Mouse (Mus musculus): ENCODE data around the gene Cdc14b. TPM values are rescaled to one million over a fixed set of nuclear protein-coding genes. Genes with fewer than 3 reads are reported as not detected.

Cdc14b gene
- polyA plus RNA-seq, 1 experiment from 2014 or later = 12.7 TPM

DNA sequence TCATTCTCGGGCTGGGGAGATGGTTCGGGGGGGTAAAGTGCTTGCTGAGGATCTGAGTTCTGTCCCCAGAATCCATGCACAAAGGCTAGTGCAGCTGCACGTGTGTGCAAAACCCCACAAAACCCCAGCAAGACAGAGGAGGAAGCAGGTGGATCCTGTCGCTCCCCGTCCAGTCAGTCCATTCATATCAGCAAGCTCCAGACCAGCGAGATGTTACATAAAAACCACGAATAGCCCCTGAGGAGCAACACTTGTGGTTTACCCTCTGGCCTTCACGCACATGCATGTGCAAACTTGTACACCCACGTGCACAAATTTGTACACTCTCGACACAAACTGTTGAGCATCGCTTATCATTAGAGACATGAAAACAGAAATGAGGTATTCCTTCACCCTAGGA, 34.8 kb upstream of the Cdc14b start:
- Histone ChIP-seq H3K9me3 (no peaks in the 10 kb centered on the region), H3K4me2 (no peak overlapping the region), H3K36me3 (peaks cover 11% of the 10 kb centered on the region; the same call in 1 of the 2 replicates), H3K27ac (no peak overlapping the region), H3K27me3 (0 out of 2 replicates have a peak, but pooled peaks cover 3% of the 10 kb centered on the region), H3K4me1 (peaks cover 16% of the 10 kb centered on the region), H3K4me3 (no peak overlapping the region), H3K9ac (no peak overlapping the region)
- WGBS = 77% methylated on average over 11 of the region's 11 CpGs
- no peak for ATAC-seq (ENCODE audit: insufficient number of reproducible peaks, low FRiP score, low TSS enrichment, low read depth)

DNA sequence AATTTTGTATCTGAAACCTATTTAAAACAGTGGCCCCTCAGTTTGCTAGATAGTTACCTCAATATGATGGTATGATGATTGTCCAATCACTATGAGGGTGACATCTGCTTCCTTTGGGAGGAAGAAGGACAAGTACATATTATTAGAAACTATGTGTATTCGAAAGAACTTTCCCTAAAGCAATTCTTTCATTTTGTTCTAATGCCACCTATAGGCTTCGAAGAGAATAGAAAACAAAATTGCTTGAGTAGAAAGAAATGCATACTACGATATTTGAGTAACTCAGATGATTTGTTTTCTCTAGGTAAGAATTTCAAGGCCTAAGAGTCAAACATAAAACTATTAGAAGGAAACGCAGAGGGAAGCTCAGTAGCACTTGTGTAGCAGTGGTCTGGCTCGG, 33.9 kb upstream of the Cdc14b start:
- H3K9me3 ChIP-seq = no peaks in the 10 kb centered on the region
- no peak overlapping the region for H3K4me2 ChIP-seq
- H3K27ac ChIP-seq = no peak overlapping the region
- no peak overlapping the region for H3K4me3 ChIP-seq
- no peak overlapping the region for H3K9ac ChIP-seq
- peaks cover 11% of the 10 kb centered on the region for H3K36me3 ChIP-seq
- 46% methylated on average over 5 of the region's 5 CpGs for WGBS
- 0 out of 2 replicates have a peak, but pooled peaks cover 3% of the 10 kb centered on the region for H3K27me3 ChIP-seq
- no peak for ATAC-seq (ENCODE audit: insufficient number of reproducible peaks, low FRiP score, low TSS enrichment, low read depth)
- H3K4me1 ChIP-seq = peaks cover 16% of the 10 kb centered on the region

DNA sequence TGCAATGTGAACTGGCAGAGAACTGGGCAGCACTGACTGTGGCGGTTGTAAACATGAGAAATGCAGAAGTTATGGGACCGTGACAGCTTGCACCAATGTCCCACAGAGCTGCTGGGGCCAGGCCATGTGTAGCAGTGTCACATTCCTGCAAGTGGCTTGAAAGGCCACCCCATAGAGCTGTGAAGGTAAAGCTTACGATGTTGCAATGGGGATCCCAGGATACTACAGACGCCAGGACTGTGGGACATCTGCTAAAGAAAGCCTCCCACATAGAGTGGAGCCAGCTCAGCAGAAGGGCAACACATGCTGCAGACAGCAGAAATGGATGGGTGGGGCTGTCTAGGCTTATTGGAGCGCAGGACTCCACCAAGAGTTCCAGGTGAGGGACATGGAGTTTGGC, 32.4 kb upstream of the Cdc14b start:
- ATAC-seq (ENCODE audit: insufficient number of reproducible peaks, low FRiP score, low TSS enrichment, low read depth) = no peak
- H3K27me3 ChIP-seq = no peaks in the 10 kb centered on the region
- 77% methylated on average over 5 of the region's 5 CpGs for WGBS

DNA sequence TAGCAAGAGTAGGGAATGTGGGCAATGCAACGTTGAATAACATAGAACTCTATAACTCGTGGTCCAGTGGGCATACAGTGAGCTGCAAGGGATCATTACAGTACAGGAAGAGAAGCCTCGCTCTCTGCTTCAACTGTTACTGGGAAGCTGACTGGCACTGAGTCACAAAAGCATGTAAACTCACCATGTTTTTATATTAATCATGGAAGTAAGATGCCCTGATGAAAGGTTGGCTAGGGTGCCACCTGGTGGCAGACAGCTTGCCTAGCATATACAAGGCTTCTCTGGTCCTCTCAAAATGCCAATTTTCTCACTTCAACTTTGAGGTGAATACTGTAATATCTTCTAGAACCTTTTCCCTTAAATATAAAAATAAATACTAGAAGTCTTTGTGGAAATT, 31.0 kb upstream of the Cdc14b start:
- Histone ChIP-seq H3K4me3 (no peak overlapping the region), H3K27me3 (no peaks in the 10 kb centered on the region), H3K9me3 (no peaks in the 10 kb centered on the region), H3K36me3 (peaks cover 21% of the 10 kb centered on the region), H3K4me2 (no peak overlapping the region), H3K4me1 (peaks cover 7% of the 10 kb centered on the region), H3K9ac (no peak overlapping the region), H3K27ac (no peak overlapping the region)
- ATAC-seq (ENCODE audit: insufficient number of reproducible peaks, low FRiP score, low TSS enrichment, low read depth) = no peak
- WGBS = 68% methylated on average over 3 of the region's 3 CpGs

More for the DNA sequence above, 32.4 kb upstream of the Cdc14b start:
- Histone ChIP-seq H3K4me2 (no peak overlapping the region), H3K4me1 (peaks cover 12% of the 10 kb centered on the region), H3K9ac (no peak overlapping the region), H3K4me3 (no peak overlapping the region), H3K9me3 (no peaks in the 10 kb centered on the region), H3K36me3 (peaks cover 21% of the 10 kb centered on the region), H3K27ac (no peak overlapping the region)

DNA sequence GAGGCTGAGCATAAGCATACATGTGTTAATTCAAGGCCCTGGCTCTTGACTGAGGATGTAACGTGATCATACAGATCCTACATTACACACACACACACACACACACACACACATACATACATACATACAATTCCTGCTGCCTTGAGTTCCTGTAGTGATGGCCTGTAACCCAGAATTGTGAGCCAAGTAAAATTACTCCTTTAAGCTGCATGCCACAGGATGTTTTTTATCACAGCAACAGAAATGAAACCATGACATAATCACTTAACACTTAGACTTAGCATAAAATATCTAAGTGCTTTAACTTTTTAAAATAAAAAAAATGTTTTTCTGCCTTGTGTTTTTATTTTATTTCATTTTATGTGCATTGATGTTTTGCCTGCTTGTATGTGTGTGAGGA, 24.0 kb upstream of the Cdc14b start:
- WGBS = 93% methylated on average over 1 of the region's 1 CpGs
- Histone ChIP-seq H3K4me1 (no peaks in the 10 kb centered on the region), H3K4me3 (no peak overlapping the region), H3K27ac (no peak overlapping the region), H3K9ac (no peak overlapping the region), H3K4me2 (no peak overlapping the region), H3K36me3 (peaks cover 27% of the 10 kb centered on the region; the same call in 1 of the 2 replicates), H3K27me3 (no peaks in the 10 kb centered on the region), H3K9me3 (no peaks in the 10 kb centered on the region)
- ATAC-seq (ENCODE audit: insufficient number of reproducible peaks, low FRiP score, low TSS enrichment, low read depth) = no peak

DNA sequence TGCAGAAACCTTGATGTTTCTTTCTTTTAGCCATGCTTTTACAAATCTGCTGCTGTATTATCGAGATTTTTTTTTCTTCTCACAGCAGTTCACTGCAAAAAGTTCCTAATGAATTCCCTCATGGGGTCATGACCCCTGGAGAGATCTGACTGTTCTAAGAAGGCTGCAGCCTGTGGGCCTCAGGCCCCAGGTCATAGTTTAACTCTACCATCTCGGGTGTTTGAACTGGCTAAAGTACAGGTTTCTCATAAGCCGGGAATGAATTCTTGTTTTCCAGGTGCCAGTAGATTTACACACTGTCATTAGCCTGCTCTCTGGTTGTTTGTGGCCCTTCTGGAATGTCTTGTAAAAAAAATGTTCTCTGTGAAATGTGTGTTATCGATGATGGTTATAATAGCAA, 11.7 kb upstream of the Cdc14b start:
- ATAC-seq (ENCODE audit: insufficient number of reproducible peaks, low FRiP score, low TSS enrichment, low read depth) = no peak
- Histone ChIP-seq H3K4me1 (0 out of 2 replicates have a peak, but pooled peaks cover 2% of the 10 kb centered on the region), H3K9me3 (no peaks in the 10 kb centered on the region), H3K4me2 (no peak overlapping the region), H3K36me3 (0 out of 2 replicates have a peak, but pooled peaks cover under 1% of the 10 kb centered on the region), H3K27me3 (no peaks in the 10 kb centered on the region), H3K4me3 (no peak overlapping the region), H3K27ac (no peak overlapping the region), H3K9ac (no peak overlapping the region)
- WGBS = 25% methylated on average over 4 of the region's 4 CpGs

DNA sequence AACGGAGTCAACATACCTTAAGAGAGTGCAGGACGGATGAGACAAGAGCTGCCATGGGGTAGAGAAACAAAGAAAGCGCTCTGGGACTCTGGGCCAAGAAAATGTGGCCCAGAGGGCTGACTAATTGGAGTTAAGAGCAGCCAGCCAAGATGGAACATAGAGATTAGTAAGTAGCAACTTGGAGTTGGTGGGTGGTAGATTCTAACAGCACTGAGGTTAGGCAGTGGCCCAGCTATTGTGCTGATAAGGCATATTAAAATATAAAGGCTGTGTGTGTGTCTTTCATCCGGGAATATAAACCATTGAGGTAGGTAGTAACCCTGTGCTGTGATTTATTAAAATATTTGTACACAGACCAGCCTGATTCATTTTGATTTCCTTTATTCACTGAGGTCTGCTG, 11.2 kb upstream of the Cdc14b start:
- Histone ChIP-seq H3K4me3 (no peak overlapping the region), H3K27me3 (no peaks in the 10 kb centered on the region), H3K9ac (no peak overlapping the region), H3K27ac (no peak overlapping the region), H3K4me2 (no peak overlapping the region), H3K36me3 (no peaks in the 10 kb centered on the region), H3K4me1 (0 out of 2 replicates have a peak, but pooled peaks cover 2% of the 10 kb centered on the region), H3K9me3 (no peaks in the 10 kb centered on the region)
- 63% methylated on average over 4 of the region's 4 CpGs for WGBS
- ATAC-seq (ENCODE audit: insufficient number of reproducible peaks, low FRiP score, low TSS enrichment, low read depth) = no peak

DNA sequence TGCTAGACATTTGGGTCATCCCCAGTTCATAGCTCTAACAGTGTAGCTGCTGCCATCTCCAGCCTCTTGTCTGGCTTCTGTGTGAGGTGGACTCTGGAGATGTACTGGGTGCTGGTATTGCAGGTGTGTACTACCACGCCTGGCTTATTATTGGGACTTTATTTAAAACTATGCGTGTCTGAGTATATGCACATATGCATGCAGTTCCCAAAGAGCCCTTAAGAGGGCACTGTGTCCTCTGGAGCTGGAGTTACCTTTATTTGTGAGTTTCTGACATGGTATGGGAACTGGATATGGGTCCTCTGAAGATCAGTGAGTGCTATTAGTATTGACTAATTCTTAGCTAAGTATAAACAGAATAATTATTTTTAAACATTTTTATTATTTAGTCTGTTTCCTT, 9.6 kb upstream of the Cdc14b start:
- no peaks in the 10 kb centered on the region for H3K36me3 ChIP-seq
- H3K27ac ChIP-seq = no peak overlapping the region
- 0 out of 2 replicates have a peak, but pooled peaks cover 2% of the 10 kb centered on the region for H3K4me1 ChIP-seq
- no peaks in the 10 kb centered on the region for H3K9me3 ChIP-seq
- no peak overlapping the region for H3K9ac ChIP-seq
- H3K4me3 ChIP-seq = no peak overlapping the region
- H3K4me2 ChIP-seq = no peak overlapping the region
- no peaks in the 10 kb centered on the region for H3K27me3 ChIP-seq
- no peak for ATAC-seq (ENCODE audit: insufficient number of reproducible peaks, low FRiP score, low TSS enrichment, low read depth)
- WGBS = 96% methylated on average over 2 of the region's 2 CpGs

DNA sequence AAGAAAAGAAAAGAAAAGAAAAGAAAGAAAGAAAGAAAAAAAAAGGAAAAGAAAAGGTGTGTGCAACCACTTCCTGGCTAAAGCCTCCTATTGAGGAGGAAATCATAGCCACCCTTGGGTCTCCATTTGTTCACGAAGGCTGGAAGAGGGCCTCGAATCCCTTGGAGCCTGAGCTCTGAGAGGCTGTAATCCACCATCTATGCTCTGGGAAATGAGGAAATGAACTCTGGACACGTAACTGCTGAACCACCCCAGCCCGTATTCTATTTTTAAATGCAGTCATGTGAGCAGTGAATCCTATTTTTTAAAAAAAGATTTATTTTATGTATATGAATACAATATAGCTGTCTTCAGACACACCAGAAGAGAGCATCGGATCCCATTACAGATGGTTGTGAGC, 5.8 kb upstream of the Cdc14b start:
- Histone ChIP-seq H3K36me3 (no peaks in the 10 kb centered on the region), H3K27me3 (no peaks in the 10 kb centered on the region), H3K9me3 (no peaks in the 10 kb centered on the region), H3K4me1 (no peaks in the 10 kb centered on the region), H3K4me3 (no peak overlapping the region), H3K9ac (no peak overlapping the region), H3K27ac (no peak overlapping the region), H3K4me2 (no peak overlapping the region)
- WGBS = 78% methylated on average over 5 of the region's 5 CpGs
- no peak for ATAC-seq (ENCODE audit: insufficient number of reproducible peaks, low FRiP score, low TSS enrichment, low read depth)

DNA sequence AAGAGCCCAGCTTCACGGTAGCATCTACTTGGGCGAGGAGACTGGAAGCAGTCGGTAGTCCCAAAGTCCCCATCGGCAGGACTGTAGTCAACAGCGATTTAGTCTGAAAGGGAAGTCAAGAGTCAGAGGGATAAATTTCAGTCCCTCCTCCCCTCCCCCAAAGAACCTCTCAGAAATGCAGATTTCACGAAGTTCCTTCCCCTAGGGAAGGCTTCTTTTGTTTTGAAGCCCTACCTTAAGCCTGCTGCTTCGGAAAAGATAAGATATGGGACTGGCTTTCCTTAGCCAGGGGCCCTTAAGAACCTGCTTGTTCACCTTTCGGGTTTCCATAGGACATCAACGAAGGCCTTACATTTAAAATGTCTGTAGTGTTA, 651 bp upstream of the Cdc14b start:
- WGBS = 21% methylated on average over 9 of the region's 9 CpGs
- Histone ChIP-seq H3K9me3 (no peaks in the 10 kb centered on the region), H3K4me3 (peak overlapping the region; percentile 75), H3K36me3 (no peaks in the 10 kb centered on the region), H3K27ac (no peak overlapping the region), H3K4me2 (peak overlapping the region; percentile 99), H3K9ac (no peak overlapping the region), H3K27me3 (no peaks in the 10 kb centered on the region), H3K4me1 (peaks cover 10% of the 10 kb centered on the region)
- no peak for ATAC-seq (ENCODE audit: insufficient number of reproducible peaks, low FRiP score, low TSS enrichment, low read depth)

DNA sequence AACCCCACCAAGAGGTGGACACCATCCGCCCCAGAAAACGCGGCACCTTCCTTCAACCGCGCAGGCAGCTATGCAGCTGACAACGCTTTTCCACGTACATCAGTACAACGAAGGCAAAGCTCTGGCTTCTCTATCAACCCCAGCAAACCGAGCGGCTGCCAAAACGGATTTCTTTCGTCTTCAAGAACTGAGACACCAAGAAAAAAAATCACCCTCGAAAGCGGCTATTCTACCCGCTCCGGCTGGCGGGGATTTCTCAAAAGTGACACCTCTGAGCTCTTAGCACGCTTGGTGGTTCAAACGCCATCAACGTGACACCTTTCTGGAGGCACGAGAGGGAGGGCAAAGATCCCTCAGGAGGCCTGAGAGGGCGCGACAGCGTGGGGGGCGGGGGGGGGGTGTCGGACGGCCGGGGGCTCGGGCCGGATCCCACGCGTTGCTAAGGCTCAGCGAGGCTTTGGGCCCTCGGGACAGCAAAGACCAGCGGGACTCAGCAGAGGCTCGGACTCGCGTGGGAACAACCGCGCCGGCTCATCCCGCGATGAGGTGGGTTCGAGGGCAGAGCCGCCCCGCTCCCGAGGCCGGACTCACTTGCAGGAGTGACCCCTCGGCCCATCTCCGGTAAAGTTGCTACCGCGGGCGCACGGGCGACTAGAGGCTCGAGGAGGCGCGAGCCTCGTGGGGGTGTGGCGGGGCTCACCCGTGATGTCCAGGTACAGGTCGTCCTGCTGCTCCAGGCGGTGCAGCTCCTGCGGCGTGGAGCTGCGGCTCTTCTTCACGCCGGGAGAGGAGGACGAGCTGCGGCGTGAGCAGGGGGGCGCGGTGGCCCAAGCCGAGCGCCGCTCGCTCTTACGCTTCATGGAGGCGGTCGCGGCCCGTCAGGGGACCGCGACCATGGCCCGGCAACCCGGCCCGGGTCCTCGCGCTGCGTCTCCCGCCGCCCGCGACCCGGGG, 922 bp downstream of the Cdc14b start:
- ATAC-seq (ENCODE audit: insufficient number of reproducible peaks, low FRiP score, low TSS enrichment, low read depth) = peak; percentile 36; the same call in 1 of the 2 replicates
- Histone ChIP-seq H3K27me3 (no peaks in the 10 kb centered on the region), H3K36me3 (no peaks in the 10 kb centered on the region), H3K9ac (peak overlapping the region; percentile 61), H3K4me3 (peak overlapping the region; percentile 75), H3K4me1 (peaks cover 10% of the 10 kb centered on the region), H3K9me3 (no peaks in the 10 kb centered on the region), H3K27ac (no peak overlapping the region), H3K4me2 (peak overlapping the region; percentile 99)
- WGBS = under 1% methylated on average over 89 of the region's 95 CpGs

DNA sequence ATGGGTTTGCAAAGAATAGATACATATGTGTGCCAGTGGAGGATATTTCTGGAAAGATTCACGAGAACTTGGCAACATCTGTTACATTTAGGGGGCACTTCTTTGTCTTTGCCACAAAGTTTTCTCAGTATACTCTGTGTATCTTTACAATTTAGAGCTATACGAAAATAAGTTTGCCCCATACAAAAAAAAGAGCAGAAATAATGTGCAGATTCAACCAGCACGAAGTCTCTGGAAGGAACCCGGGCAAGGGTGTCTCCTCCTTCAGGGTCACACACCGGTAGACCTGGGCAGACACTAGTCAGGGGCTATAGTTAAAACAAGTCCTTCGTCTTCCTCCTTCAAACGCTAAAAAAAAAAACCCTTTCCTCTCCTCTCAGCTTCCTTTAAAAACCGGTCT, 1.7 kb downstream of the Cdc14b start:
- Histone ChIP-seq H3K9me3 (no peaks in the 10 kb centered on the region), H3K9ac (no peak overlapping the region), H3K4me1 (peaks cover 10% of the 10 kb centered on the region), H3K4me3 (peak overlapping the region; percentile 75; the same call in 1 of the 2 replicates), H3K36me3 (no peaks in the 10 kb centered on the region), H3K4me2 (peak overlapping the region; percentile 99), H3K27me3 (no peaks in the 10 kb centered on the region), H3K27ac (no peak overlapping the region)
- ATAC-seq (ENCODE audit: insufficient number of reproducible peaks, low FRiP score, low TSS enrichment, low read depth) = no peak
- 33% methylated on average over 8 of the region's 8 CpGs for WGBS
